Mouse (Mus musculus) myocyte (in vitro differentiated cells): ENCODE results near the gene Pld5.

ENCODE experiments used
- CEBPB ChIP-seq: IDR thresholded peaks from 2 replicates; pipeline ENCODE4 v1.6.1; 2011; ENCODE audit warnings: mild to moderate bottlenecking, moderate library complexity; ENCODE audit not compliant: poor library complexity, insufficient read depth, severe bottlenecking
- MAX ChIP-seq: IDR thresholded peaks from one replicate; pipeline ENCODE4 v1.6.1; 2011; ENCODE audit warnings: low read depth, mild to moderate bottlenecking, control low read depth
- POLR2A ChIP-seq: IDR thresholded peaks from one replicate; pipeline ENCODE4 v1.6.1; 2011; ENCODE audit warnings: low read depth, mild to moderate bottlenecking, control low read depth, moderate library complexity; ENCODE audit not compliant: insufficient read length
- REST ChIP-seq: IDR thresholded peaks from one replicate; pipeline ENCODE4 v1.6.1; 2011; ENCODE audit warnings: mild to moderate bottlenecking, control low read depth, moderate library complexity; ENCODE audit not compliant: insufficient read depth, insufficient read length
- TCF12 ChIP-seq: IDR thresholded peaks from one replicate; pipeline ENCODE4 v1.6.1; 2011; ENCODE audit warnings: mild to moderate bottlenecking, control low read depth; ENCODE audit not compliant: poor library complexity, insufficient read depth, severe bottlenecking

GRCm38 (mm10) chr1:176310174-176310573 lies 35.1 kb upstream of the Pld5 start:
- TF ChIP-seq POLR2A, result no peak
- no peak for TF ChIP-seq TCF12
- no peak for TF ChIP-seq MAX
- no peak for TF ChIP-seq REST
- no peak for TF ChIP-seq CEBPB
